Mouse (Mus musculus) megakaryocyte, embryonic 14.5 days (primary cell): ENCODE results near the gene Plcxd1.

Experiments used
- FLI1 ChIP-seq: IDR thresholded peaks from 2 replicates; pipeline ENCODE4 v1.6.1; 2012; ENCODE audit warnings: low read length, inconsistent platforms, mixed read lengths
- GATA1 ChIP-seq: IDR thresholded peaks from 3 replicates; pipeline ENCODE4 v1.6.1; 2012; ENCODE audit warnings: mixed read lengths, low read length, inconsistent platforms, borderline replicate concordance

GRCm38 (mm10) chr5:110137816-110138215 is 38.0 kb downstream of the Plcxd1 start:
- TF ChIP-seq GATA1: no peak
- no peak for TF ChIP-seq FLI1
